Mouse (Mus musculus) gonadal fat pad, adult 2 months (tissue): ENCODE measurements around the gene Gm906. TPM values are rescaled to one million over a fixed set of nuclear protein-coding genes. Genes with fewer than 3 reads are reported as not detected.
"Not testable (repeated sequence)": the region's sequence is repeated elsewhere in the genome, so short reads cannot be mapped to it uniquely, and the experiment has no call there.

Source experiments
- DNase-seq: peaks from one replicate; pipeline ENCODE4 v3.0.0-alpha.2; 2012; ENCODE audit warnings: low read depth
- polyA plus RNA-seq: library from polyadenylated mRNA; depleted of rRNA; stranded (reverse); fragments of >200 nt; gene quantifications from 2 replicates; pipeline ENCODE4 v1.2.3, GENCODE M21; 2012; rRNA removed

Gene Gm906
- not detected in 2 replicates for polyA plus RNA-seq

DNA sequence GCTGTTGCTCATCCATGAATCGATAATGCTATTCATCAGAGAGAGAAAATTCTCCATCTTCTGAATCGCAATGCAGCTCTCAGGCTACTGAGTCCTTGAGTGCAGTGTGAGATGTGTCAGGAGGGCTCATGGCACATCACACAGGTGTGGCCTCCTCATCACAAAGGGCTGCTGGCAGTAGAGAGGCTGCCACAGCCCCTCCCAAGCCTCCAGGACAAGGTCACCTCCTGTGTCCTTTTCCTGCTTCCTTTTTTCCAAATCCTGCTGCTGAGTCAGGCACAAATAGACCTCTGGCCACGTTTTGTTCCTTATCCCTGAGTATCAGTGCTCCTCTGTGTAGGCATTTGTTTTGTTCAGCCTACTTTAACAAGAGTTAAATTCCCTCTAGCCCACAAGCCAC is at the start of gene Gm906:
Gene Gm906 (minus strand): TSS at position 101 of the 400 bp plus-strand sequence.
- not testable (repeated sequence) for DNase-seq

DNA sequence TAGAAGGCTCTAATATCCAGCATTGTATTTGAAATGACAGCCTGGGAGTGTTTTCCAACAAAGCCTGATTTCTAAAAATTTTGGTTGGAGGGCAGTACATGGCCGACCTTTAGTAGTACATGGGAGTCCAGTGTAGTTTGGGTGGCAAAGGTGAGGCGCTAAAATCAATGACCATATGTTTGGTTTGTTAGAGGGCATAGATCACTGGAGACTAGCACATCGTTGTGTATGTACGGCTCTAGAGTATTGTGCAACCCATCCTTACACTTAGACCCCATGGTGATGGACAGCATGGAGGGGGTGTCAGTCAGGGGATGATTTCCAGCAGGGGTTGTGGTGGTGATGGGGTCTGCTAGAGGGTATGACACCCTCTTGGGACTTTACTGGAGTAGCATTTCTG is 33.2 kb upstream of the Gm906 start:
- DNase-seq: not testable (repeated sequence)

DNA sequence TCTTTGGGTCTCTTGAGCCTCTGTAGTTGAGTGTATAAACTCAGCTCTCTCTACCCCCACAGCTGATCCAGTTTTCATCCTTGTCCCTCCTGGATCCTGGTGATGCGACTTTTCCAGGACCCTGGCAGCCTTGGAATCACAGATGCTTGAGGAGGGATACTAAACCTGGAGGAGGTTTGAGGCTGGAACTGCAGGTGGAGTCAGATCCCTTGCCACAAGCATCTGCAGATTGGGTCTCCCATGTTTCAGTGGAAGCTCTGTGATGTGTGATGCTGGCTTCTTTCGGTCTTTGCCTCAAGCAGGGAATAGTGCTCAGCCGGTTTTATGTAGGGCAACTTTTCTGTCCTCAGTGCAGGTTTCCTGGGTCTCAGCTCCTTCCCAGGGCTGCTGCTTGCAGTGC is 13.6 kb downstream of the Gm906 start:
- no peak for DNase-seq

DNA sequence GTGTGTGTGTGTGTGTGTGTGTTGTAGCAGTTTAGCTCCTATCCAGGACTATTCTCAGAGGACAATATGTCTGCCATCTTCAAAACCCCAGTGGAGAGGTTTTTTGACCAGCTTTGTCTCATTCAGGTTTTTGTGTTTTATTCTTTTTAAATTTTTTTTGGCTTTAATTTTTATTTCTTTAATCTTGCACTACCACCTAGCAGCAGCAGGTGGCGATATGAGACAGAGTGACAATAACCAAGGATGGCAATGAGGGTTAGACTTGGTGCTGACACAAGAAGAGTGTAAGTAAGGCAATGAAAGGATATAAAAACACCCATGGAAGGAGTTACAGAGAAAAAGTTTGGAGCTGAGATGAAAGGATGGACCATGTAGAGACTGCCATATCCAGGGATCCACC is 38.3 kb downstream of the Gm906 start:
- DNase-seq: not testable (repeated sequence)

DNA sequence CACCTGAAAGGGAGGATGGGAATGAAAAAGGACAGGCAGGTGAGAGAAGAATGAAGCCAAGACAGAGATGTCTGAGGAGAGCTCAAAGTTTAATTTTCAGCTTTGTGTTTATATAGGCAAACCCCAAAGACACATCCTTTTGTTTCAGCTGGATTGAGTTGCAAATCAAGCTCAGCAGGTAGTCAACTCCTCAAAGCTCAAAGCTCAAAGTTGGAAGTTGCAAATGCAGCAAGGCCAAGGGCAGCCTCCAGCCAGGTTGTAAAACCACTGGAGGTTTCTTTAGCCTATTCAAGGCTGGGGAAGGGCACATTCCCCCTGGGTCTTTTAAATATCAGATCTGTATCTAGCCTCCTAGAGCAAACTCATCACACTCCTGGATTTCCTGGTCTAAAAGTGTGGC is 39.9 kb downstream of the Gm906 start:
- not testable (repeated sequence) for DNase-seq

DNA sequence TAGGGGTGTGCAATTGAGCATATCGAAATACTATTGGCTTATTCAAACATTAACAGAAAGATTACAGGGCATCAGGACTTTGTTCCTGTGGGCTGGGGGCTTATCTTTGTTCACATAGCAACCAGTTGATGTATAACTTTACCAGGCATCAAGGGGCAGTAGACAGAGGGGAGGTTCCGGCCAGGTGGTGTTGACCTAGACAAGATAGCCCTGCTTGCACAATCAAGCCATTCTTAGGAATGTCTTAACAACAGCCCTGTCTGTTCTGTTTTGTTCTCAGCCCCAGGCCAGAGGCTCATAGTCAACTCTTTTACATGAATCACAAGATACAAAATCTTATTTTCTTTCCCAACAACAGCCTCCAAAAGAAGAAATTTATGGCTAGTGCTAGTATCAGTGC is 40.5 kb downstream of the Gm906 start:
- DNase-seq: not testable (repeated sequence)

DNA sequence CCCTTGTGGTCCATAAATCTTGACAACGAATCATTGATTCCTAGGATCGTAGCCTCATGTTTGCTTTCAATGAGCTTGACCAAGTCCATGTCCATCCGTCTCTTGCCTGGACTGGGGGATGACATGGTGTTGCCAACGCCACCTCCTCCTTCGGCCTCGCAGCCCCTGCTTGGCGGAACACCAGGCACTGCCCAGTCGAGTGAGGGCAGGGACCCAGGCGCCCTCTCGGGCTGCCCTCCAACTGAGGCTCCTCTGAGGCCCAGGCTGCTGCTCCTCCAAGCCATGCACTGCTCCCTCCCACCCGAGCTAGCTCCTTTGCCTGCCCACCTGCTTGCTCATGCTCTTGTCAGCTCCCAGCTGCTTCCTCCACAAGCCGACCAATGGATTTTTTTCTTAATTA is 42.1 kb downstream of the Gm906 start:
- DNase-seq: no peak

DNA sequence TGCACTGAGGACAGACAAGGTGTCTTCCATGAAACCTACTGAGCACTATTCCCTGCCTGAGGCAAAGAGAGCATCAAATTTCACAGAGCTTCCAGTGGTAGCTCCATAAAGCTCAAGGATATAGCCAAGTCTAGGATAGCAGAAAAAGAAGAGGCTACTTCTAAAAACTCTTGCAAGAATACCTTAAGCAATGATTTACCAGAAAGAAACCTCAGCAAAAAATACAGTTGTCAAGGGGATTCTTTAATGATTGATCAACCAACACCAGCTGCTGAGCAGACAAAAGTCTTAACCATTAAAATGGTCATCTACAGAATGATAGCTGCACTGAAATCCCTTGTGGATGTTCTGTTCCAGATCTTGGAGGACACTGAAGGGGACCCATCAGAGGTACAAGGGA is 53.3 kb downstream of the Gm906 start:
- DNase-seq: not testable (repeated sequence)

Other genes with a start within 250 kb of the Gm906 start
- gene Fbxw17, start 167.6 kb upstream of the Gm906 start, polyA plus RNA-seq: 19.6 and 19.9 TPM in 2 replicates
- not detected in 2 replicates for gene Gm47429, start 193.6 kb upstream of the Gm906 start, polyA plus RNA-seq
- 0.04 TPM in 1 of 2 replicates, not detected in the other for gene Nutm2, start 217.0 kb upstream of the Gm906 start, polyA plus RNA-seq